Mouse (Mus musculus) erythroblast, adult 5-6 weeks (primary cell): ENCODE results near the gene Vars2. TPM values are rescaled to one million over a fixed set of nuclear protein-coding genes. Genes with fewer than 3 reads are reported as not detected.
A peak's percentile ranks its signal among the peaks of the same experiment; 100 is the strongest.

Experiments used
- ATAC-seq: replicated peaks from 2 replicates; pipeline ENCODE4 v1.8.0; 2016; ENCODE audit warnings: moderate number of reproducible peaks, mild to moderate bottlenecking, moderate TSS enrichment, inconsistent platforms; ENCODE audit not compliant: poor library complexity, low FRiP score, severe bottlenecking
- total RNA-seq, 2 experiments: library from RNA; stranded (forward) in 1 of 2; stranded (reverse) in 1 of 2; fragments of 150-400 nt in 1 of 2; fragments of 200-764, 138-1000 nt in 1 of 2; gene quantifications; 2 replicates each; pipeline versions ENCODE4 v1.2.3 to v1.2.4; 2015 to 2017; ENCODE audit warnings: low replicate concordance in 2 of 2

The Vars2 gene
- total RNA-seq, 2 experiments from 2014 or later: 2.9 to 11.0 TPM

- ATAC-seq: no peak
Measured at GRCm38 (mm10) chr17:35695289-35695688, 27.9 kb upstream of the Vars2 start.

GRCm38 (mm10) chr17:35693906-35694305, 26.5 kb upstream of the Vars2 start:
- no peak for ATAC-seq

GRCm38 (mm10) chr17:35692368-35692767, 25.0 kb upstream of the Vars2 start:
- no peak for ATAC-seq

GRCm38 (mm10) chr17:35691811-35692210, 24.4 kb upstream of the Vars2 start:
- no peak for ATAC-seq

- no peak for ATAC-seq
Measured at GRCm38 (mm10) chr17:35689936-35690645, 22.7 kb upstream of the Vars2 start.

GRCm38 (mm10) chr17:35688347-35689175, 21.2 kb upstream of the Vars2 start:
- no peak for ATAC-seq

GRCm38 (mm10) chr17:35685061-35685460, 17.7 kb upstream of the Vars2 start:
- no peak for ATAC-seq

- ATAC-seq: no peak
Measured at GRCm38 (mm10) chr17:35681986-35682385, 14.6 kb upstream of the Vars2 start.

GRCm38 (mm10) chr17:35680591-35680990, 13.2 kb upstream of the Vars2 start:
- no peak for ATAC-seq

GRCm38 (mm10) chr17:35673416-35674035, 6.1 kb upstream of the Vars2 start, which contains the start of gene Gtf2h4:
TSS of gene Gtf2h4 (minus strand) at chr17:35673739.
- ATAC-seq: peak; percentile 91

- ATAC-seq: no peak
Measured at GRCm38 (mm10) chr17:35672527-35672926, 5.1 kb upstream of the Vars2 start.

- ATAC-seq: no peak
Measured at GRCm38 (mm10) chr17:35671846-35672245, 4.5 kb upstream of the Vars2 start.

GRCm38 (mm10) chr17:35669731-35670130, 2.3 kb upstream of the Vars2 start:
- ATAC-seq: no peak

- ATAC-seq: no peak
Measured at GRCm38 (mm10) chr17:35666851-35667256, 538 bp downstream of the Vars2 start.

- ATAC-seq: no peak
Measured at GRCm38 (mm10) chr17:35665957-35666515, 1.4 kb downstream of the Vars2 start.

GRCm38 (mm10) chr17:35653086-35653485, 14.3 kb downstream of the Vars2 start:
- no peak for ATAC-seq

GRCm38 (mm10) chr17:35649429-35649828, 18.0 kb downstream of the Vars2 start:
- ATAC-seq: no peak

- ATAC-seq: no peak
Measured at GRCm38 (mm10) chr17:35643609-35644236, 23.7 kb downstream of the Vars2 start, which contains the start of gene Mucl3. TSS of gene Mucl3 (minus strand) at chr17:35643695.

- ATAC-seq: no peak
Measured at GRCm38 (mm10) chr17:35639352-35639751, 28.0 kb downstream of the Vars2 start.
